Mouse (Mus musculus) 3T3-L1 (cell line): ENCODE measurements around the gene Atpaf1.

ENCODE experiments used
- DNase-seq: peaks from one replicate; pipeline ENCODE4 v3.0.0-alpha.2; 2015; ENCODE audit warnings: low read depth, low spot score

Atpaf1 gene

DNA sequence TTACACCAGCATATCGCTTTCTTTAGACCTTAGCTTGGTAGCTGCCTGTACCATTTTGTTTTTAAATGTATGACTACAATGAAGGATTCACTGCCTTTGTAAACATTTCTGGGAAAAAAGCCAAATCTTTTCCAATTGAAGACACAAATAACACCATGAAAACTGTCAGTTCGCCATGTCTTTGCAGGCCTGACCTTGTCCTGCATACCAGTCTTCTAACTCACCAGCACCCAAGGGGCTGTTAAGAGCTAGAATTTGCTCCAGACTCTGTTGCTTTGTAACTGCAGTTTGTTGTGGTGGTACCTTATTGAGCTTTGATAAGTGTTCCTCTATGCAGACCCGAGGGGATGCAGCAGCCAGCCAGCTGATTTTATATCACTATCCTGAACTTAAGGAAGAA lies 15.4 kb downstream of the Atpaf1 start:
- peak; percentile 46 for DNase-seq

DNA sequence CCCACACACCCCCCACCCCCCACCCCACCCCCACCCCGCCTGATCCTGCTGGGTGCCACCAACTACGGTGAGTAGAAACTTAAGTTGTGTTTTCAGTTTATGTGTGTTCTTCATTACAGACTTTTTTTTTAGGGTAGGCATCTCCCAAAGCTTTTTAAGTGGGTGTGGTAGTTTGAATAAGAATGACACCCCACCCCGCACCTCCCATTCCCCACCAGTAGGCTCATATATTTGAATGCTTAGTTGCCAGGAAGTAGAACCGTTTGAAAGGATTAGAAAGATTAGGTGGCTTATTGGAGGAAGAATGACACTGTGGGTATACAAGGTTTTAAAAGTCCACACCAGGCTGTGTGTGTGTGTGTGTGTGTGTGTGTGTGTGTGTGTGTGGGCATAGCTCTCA lies 27.7 kb downstream of the Atpaf1 start:
- DNase-seq, result no peak

DNA sequence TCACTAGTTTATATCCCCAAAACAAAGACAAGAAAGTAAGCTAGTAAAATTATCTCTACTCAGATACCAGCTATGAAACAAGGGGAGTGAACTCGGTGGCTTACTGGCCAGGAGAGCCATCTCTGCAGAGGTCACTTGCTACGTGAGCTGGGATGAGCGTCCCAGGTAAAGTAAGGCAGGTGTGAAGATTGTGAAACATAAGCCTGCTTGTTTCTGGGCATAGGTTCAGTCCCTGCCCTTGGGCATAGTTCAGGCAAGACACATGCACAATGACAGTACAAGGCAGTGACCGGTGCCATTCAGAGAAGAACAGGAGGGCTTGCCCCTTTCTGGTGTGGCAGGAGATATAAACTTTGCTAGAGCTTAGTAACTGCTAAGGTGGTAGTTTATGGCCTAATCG lies 31.0 kb downstream of the Atpaf1 start:
- no peak for DNase-seq

DNA sequence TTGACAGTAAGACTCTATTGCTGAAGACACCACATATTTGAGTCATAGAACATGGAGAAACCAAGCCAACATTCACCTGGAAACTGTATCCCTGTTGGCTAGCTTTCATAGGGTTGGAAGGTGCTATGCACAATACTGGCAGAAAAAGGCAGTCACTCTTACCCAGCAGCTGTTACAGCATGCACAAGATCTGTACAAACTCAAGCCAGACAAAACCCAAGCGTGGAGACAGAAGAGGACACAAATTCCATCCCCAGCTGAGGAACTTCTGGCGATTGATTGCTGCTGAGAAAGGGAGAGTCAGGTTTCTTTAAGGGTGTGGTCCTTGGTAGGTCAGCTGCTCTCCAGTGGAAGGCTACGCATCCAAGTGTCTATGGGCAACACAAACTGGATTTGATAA lies 35.6 kb downstream of the Atpaf1 start:
- DNase-seq, result no peak

DNA sequence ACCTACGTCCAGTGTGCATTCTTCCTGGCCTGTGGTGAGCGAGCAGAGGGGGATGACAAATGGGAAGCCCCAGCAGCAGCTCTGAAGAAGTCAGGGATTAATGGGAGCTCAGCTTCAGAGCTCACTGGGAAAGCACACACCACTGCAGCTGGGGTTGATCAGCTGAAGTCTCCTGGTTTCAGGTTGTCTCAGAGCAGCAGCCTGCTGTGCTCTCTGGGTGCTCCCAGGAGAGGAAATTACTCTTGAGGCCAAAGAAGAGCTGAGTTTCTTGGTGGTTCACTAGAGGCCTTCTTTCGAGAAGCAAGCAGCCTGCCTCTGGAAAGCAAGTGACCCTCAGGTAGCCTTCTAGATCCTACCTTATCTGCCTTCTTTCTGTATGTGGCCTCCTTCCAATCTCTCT lies 36.3 kb downstream of the Atpaf1 start:
- DNase-seq, result no peak

DNA sequence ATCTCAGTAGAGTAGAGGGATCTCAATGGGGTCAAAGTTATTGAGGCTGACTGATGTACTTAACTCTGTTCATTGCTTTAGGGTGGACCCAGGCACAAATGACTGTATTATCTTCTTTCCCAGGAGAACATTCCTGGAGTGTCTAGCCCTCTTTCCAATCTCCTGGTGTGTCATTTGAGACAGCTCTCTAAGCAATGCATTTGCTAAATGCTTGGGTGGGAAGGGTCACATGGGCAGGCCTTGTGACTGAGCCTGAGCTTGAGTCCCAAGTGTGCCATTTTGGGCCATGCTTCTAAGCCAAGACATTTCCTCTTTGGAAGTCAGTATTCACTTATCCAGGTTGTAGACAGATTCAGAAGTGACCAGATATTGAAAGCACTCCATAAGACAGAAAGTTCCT lies 36.8 kb downstream of the Atpaf1 start:
- DNase-seq, result no peak

DNA sequence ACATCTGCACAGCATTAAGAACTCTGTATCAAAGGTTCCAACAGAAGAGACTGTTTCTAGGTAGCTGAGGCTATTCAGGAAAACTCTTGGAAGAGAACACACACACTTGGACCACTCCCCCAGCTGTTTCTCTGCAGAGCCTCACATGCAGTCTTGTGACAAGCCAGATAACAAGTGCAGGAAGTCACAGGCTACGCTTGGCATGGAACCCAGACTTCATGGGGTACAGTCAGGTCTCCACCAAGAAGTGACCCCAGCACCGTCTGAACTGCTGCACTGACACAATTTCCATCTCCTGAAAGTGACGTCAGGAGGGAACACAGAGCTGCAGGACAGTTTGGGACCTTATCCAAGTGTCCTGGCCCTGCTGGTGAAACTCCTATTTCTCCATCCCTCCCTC lies 37.3 kb downstream of the Atpaf1 start:
- no peak for DNase-seq

DNA sequence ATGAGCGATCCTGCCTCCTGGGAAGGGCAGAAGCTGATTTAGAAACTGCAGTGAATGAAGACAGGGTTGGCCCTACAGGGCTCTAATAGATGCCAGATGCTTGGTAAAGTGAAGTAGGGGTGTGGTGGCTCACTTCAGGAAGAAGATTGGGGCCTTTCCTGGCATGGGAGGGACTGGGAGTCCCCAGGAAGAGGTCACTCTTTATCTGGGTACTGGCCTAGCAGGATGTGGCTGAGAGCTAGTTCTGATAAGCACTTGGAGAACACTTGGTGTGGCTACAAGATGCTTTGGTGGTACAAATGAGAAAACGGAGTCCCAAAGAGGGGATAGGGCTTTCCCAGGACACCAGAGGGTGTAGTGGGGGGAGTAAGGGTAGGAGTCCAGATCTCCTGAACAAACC lies 39.6 kb downstream of the Atpaf1 start:
- DNase-seq, result peak; percentile 44

DNA sequence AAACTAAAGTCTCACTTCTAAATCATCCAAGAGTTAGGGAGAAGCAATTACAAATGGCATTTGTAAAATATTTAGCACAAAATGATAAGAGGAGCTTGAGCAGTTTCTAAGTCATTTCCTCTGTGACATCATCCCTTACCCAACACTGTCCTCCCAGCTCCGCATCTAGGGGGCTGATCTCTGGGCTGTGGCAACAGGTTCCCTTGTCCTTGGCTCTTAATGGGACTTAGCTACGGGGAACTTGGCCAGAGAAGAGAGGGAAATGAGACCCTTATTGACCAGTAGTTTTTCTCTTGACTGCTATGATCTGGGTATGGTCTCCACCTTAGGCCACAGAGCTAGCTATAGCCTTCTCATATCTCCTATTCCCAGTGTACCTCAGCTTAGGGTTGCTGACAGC lies 40.7 kb downstream of the Atpaf1 start:
- DNase-seq, result no peak

DNA sequence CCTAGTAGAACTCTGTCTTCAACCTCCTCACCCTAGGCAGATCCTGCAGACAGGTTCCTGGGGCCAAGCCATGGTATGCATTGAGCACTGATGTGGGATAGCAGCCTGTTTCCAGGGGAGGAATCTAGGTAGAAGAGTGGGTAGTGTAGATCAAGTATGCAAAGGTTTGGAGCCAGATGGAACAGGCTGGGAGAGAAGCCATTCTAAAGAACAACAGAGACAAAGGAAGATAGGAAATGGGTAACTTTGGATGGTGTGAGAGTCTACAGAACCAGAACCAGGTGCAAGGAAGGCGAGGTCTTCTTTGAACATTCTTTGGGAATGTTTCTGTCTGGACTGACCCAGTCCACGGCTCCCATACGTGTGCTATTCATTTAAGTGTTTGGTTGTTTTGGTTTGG lies 42.5 kb downstream of the Atpaf1 start:
- no peak for DNase-seq

DNA sequence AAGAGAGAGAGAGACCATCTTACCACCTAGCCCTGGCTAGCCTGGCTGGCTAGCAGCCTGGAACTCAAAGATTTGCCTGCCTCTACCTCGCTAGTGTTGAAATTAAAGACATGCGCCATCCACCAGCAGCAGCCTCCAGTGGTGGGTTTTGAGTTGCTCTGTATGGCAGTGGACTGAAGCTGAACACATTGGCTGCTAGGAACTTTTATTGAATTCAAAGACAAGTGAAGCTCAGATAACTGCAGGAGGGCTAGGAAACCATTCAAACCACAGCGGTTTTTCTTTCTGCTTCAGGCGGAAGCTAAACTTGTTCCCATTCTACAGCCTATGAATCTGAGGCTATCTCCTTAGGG lies 42.9 kb downstream of the Atpaf1 start:
- no peak for DNase-seq

DNA sequence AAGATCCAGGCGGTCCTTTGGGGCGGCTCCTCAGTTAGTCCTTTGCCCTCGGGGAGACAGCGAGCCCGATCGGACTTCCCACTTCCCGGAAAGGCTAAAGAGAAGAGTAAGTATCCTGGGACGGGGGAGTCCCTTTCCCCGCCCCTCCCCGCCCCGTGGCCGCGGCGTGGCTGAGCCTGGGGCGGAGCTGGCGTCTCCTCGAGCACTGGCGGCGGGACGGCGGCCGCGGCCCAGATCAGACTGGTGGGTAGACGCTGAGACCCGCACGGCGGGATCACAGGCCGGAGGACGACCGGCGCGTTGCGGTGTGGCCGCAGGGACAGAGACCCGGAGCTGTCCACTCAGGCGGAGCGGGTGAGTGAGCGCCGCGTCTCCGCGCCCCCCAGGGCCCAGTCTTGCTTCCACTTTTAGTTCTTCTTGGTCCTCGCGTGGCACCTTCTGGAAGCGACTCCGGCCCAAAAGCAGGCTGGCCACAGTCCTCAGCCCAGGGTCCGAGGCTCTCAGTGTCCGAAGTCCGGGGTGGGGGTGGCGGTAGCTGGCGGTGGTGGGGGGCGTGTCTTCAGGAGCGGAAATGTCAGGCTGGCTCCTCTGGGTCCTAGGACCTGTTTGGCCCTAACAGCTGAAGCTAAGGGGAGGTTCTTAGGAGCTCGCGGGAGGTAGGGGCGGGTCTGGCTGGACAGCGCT lies 43.4 kb downstream of the Atpaf1 start, which contains the start of gene Mob3c:
Gene Mob3c, plus strand, starts transcription at position 205 of the 684 bp plus-strand sequence.
- peak; percentile 81 for DNase-seq

DNA sequence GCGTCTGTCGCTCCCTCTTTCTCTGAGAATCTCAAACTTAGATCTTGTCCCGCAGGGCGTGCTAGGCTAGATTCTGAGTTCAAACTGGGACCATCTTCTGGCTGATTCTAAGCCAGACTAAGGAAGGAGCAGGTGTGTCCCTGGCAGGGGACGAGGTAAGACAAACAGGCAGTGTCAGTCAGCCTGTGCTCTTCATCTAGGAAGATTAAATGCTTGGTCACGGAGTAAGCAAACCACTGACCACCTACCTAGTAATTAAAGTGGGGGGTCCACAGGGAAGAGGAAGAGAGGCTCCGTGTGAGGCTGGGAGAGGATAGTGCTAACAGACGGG lies 43.9 kb downstream of the Atpaf1 start:
- no peak for DNase-seq

DNA sequence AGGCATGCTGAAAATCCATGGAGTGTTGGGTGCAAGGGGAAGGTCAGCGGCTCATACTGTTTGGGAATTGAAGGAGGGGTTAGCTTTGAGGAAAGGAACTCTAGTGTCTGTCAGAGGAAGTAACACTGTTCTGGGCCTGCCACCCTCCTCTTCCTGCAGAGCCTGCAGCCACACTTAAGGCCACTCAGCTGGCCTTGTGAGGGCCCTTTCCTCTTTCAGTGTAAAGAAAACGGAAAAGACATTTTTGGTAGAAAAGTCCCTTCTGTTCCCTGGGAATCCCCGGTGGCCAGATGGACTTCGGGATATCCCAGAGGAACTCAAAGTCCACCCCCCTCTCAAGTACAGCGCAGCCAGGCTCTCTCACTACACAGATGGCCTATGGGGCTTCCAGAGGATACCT lies 45.9 kb downstream of the Atpaf1 start:
- DNase-seq, result no peak

DNA sequence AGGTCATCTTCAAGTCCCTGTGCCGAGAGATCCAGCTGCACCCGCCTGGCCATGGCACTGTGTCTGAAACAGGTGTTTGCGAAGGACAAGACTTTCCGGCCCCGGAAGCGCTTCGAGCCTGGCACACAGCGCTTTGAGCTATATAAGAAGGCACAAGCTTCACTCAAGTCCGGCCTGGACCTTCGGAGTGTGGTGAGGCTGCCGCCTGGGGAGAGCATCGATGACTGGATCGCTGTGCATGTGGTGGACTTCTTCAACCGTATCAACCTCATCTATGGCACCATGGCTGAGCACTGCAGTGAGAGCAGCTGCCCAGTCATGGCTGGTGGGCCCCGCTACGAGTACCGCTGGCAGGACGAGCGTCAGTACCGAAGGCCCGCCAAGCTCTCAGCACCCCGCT lies 46.6 kb downstream of the Atpaf1 start:
- DNase-seq, result no peak

DNA sequence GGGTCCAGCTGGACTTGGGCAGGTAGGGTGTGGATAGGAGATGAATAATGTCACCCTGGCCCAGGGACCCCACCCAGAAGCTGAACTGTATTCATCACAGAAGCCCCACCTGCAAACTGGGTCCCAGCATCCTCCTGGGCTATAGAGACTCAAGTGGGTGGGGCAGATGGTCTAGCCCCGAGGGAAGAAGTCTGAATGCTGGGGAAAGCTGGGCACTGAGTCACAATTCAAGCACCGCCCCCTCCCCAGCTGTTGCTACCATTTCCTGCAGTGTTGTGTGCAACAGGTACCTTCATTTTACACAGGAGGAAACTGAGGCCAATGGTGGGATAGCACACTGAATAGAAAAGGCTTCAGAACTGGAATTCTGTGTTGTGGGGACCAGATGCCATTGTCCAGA lies 47.4 kb downstream of the Atpaf1 start:
- peak; percentile 38 for DNase-seq

DNA sequence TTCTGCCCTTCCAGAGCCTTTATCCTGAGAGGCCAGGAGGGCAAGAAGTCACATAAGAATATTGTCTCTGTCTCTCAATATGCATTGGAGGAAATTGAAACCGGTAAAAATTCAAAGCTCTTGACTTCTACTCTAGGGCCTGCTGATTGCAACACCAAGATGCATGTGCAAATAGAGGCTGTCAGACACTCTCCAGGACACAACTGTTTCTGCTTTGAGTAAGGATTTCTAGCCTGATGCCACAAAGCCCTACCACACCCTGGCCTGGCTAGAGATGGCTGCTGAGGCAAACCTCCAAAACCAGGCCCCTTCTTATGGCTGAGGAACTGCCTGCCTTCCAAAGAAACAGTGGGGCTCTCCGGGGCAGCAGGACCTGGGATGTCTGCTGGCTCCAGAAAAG lies 51.0 kb downstream of the Atpaf1 start:
- DNase-seq, result no peak

DNA sequence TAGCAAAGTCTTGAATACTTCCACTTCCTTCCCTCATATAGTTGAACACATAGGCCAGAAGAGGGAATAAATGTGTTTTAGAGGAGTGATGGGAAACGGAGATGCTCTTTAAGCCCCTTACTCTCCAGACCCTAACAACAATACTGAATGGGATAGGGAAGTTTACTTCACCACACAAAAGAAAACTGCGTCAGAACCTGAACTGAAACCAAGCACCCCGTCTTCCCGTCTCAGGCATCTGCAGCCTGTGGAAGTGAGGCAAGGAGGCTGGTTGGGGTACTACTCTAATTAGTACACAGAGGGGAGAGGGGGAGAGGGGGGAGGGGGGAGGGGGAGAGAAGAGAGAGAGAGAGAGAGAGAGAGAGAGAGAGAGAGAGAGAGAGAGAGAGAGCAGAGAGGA lies 53.6 kb downstream of the Atpaf1 start:
- no peak for DNase-seq

DNA sequence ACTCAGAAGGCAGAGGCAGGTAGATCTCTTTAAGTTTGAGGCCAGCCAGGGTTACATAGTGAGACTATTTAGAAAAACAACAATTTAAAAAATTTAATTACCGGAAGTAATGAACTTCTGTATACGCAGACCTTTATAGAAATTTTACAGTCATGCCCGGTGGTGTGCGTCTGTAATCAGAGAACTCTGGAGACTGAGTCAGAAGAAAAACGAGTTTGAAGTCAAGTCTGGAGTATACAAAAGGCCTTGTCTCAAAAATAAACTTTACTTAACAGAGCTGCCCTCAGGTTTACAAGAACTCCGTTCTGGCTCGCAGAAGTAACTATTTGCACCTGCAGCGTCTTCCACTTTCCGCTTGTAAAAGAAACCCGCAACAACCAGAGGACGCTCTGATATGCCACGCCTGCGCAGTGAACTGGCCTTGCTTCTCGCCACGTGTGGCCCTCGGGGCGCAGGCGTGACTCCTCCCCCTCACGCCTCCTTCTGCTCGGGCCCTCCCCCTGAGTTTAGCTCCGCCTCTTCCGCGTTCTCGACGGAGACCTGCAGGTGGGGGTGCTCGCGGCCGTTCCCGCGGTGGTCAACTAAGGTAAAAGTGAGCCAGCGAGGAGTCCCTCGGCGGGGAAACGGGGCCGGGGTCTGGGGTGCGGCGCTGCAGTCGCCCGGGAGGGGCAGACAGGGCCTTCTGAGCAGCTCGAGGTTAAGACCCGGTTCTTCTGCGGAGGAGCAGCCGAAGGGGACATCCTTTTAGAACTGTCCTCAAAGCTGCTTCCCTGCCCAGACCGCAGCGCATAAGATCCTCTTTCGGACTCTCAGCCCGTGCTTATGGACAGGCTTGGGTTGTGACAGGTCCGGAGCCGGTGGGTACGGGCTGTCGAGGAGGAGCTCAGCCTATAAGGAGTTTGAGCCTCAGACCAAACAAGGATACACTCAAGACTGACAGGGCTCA lies 54.4 kb downstream of the Atpaf1 start, which contains the start of gene Mknk1:
Gene Mknk1, plus strand, starts transcription at position 503 of the 946 bp plus-strand sequence.
- peak; percentile 95 for DNase-seq

DNA sequence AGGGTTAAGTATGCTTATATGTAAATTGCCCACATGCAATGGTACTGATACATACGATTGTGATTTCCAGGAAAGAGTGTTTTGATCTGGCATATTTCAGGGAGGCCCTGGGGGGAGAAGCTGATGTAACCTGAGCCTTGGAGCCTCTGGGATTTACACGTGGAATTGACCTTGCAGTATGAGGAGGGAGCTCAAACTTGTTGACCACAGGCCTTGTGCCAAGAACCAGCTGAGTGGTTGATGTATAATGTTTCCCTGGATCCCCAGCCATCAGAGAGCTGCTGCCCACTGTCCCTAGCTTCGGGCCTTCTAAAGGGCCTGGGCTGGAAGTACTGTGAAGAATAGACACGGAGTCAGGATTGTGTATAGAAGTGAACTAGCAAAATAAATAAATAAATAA lies 55.3 kb downstream of the Atpaf1 start:
- peak; percentile 84 for DNase-seq

DNA sequence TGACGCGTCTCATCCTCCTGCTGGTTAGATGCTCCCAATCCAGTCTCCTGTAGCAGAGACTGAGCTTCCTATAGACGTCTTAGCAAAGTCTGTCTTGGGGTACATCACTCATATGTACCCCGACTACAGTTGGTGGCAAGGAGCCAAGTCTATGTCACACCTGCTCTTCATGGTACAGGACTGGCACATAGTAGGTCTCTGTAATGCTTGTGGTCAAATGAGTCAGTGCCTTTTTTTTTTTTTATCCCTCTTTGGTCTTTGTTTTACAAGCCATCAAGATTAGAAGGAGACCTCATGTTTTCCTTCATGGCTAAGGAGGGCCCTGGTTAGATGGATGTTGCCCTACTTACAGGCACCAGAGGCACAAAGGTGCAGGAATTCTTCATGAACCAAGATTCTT lies 56.2 kb downstream of the Atpaf1 start:
- no peak for DNase-seq

DNA sequence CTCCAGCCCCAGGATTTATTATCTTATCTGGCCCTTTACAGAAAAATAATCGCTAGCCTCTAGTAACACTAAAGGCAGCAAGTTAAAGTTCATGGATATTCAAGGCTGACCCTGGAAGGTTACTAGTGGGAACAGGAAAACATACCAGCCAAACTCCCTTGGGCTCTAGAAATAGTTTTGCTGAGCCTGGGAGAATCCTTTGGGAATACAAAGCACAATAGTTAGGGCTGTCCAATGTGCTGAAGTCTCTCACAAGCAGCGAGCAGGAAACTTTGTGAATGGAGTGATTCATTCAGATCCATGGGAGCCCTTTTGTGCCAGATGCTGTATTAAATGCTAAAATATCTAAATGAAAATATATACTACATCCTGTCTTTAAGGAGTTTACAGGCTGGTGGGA lies 62.0 kb downstream of the Atpaf1 start:
- peak; percentile 58 for DNase-seq

DNA sequence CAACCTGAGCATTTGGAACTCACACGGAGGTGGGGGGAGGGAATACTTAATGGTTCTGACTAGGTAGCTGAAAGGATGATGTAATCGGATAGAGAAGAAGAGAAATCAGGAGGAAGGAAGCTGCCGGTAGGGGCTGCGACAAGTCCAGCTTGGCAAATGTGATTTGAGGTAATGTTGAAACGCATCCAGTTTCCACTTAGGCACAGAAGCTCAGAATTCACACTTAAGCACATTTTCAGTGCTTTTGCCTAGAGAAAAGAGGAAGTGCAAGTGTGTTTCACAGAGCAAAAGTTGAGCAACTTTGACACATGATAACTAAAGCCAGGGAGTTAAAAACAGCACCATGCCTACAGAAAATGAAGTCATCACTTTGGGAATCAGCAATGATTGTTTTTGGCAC lies 62.8 kb downstream of the Atpaf1 start:
- peak; percentile 32 for DNase-seq
